Mouse (Mus musculus) frontal cortex, postnatal 14 days (tissue): Measurements from ENCODE around the gene Trmt1.
A peak's percentile ranks its signal among the peaks of the same experiment; 100 is the strongest.
"Not testable (repeated sequence)": the region's sequence is repeated elsewhere in the genome, so short reads cannot be mapped to it uniquely, and the experiment has no call there.

Experiments used
- DNase-seq, 2 experiments: peaks; one replicate each; pipeline ENCODE4 v3.0.0; 2022; ENCODE audit warnings: low spot score in 2 of 2

Trmt1 gene

DNA sequence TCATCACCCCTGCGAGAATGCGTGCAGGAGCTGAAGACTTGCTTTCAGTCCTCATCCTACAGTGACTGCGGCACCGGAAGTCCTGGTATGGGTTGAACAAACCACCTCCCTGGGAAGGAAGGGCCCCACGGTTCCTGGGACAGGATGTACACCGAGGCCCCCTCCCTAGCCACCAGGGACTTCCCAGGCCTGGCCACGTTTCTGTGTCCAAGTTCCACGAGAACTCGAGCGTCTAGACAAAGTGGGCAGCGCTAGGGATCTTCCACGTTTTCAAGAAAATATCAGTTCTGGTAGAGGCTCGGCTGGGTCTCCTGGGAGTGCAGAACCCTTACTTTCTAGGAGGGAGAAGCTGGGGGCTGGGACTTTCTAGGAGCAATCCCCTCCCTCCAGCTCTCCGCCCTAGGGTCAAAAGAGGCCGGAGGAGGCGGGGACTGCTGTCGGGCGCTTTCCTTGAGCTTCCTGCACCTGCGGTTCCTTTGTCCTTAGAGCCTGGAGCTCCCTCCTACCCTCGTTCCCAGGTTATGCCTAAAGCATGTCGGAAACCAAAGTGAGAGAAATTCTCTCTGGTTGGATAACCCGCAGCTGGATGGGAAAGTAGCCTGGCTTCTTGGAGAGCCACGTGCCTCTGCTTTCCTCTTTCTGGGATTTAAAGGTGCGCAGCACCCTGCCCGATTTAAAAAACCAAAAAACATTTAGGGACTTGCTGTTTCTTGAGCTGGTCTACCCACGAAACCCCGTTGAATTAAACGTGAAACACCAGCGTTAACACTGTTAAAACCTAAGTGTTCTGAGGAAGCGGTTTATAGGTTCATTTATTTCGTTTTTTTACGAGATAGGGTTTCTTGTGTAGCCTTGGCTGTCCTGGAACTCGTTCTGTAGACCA lies 25.9 kb upstream of the Trmt1 start:
- DNase-seq: no peak

GRCm38 (mm10) chr8:84660819-84661457 lies 25.2 kb upstream of the Trmt1 start:
- no peak for DNase-seq

- peak in 1 of 2 experiments; percentile 40 for DNase-seq
These were observed 24.6 kb upstream of the Trmt1 start for GRCm38 (mm10) chr8:84661458-84661871.

DNA sequence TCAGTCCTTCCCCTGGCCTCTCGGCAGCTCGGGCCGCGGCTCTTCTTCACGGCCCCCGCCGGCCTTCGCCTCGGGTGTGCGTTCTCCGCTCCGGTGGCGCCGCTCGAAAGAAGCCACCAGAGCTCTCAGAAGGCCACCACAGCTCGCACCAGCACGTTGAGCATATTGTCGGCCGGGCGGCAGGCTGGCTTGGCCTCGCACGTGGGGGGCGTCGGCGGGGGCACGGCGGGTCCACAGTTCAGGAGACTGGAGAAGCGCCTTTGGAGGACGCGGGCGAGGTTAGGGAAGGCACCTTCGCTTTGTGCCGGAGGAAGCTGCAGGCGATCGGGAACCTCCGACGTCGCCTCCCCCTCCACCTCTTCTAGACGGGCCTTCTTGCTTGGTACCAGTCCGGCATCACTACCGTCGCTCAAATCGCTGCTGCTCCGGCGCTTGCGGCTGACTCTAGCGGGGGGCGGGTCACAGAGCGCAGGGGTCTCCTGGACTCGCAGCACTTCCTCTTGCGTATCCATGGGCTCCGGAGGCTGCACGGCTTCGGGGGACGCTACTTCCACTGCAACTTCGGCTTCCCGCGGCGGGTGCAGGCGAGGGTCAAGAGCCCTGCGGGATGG lies 24.0 kb upstream of the Trmt1 start:
- peak; percentile 31 to 50 for DNase-seq

DNA sequence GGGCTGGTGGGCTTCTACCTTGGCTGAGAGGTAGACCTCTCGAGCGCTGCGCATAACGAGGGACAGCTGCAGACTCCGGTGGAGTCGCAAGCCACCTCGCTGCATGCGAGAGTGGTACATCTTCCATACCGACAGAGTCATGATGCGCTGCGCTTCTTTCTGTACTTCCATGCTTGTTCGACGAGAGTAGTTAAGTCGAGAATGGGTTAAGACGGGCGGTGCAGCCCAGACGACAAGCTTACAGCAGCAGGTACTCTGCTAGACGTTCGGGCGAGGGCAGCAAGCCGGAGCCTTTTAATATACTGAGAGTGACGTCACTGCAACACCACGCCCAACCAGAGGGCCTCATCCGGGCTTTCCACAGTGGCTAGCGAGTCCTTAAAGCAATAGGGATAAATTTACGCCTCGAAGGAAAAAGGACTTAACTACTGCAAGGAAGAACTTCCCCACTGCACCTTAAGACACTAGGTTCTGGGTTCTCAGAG lies 23.5 kb upstream of the Trmt1 start, which contains the start of gene Ier2:
Gene Ier2, minus strand, starts transcription at position 272 of the 485 bp plus-strand sequence.
- DNase-seq: peak; percentile 90 to 91

GRCm38 (mm10) chr8:84663483-84664327 lies 22.4 kb upstream of the Trmt1 start:
- peak; percentile 94 for DNase-seq

- peak; percentile 76 to 79 for DNase-seq
These were observed 21.3 kb upstream of the Trmt1 start for GRCm38 (mm10) chr8:84664566-84665384.

DNA sequence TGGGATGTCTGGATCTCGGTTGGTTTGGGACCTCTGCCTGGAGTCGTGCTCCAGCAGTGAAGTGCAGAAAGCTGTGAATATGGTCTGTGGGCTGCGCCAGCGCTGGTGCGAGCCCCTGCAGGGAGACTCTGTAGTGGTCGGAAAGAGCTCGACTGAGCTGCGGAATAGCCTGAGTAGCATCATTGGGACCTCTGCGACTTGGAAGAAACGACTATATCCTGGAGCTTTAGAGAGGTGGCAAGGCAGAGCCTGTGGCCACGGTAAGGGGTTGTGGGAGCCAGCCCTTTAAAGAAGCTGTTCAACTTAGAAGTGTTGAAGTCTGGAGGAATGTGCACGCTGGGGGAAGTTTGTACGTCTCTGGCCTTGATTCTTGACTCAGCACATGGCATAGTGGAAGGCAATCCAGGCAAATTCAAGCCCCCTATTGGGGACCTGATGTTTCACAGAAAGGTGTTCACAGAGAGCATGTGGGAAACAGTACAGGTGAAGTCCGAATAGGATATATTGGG lies 20.7 kb upstream of the Trmt1 start:
- no peak for DNase-seq

DNA sequence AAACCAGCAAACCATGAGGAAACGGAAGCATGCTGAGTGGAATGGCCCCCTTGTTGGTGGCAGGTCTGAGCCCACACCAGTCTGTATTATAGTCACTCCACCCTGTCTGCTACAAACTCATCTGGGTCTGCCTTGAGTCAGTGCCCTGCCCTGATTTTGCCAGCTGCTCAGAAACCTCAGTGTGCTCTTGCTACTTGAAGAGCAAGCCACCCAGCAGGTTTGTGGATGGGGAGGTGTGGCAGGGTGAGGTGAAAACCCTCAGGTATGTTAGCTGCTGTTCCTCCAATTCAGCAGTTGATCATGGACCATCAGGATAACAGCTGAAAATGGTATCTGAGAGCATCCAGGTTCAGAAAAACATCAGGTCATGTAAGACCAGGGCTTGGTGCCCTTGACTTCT lies 18.0 kb upstream of the Trmt1 start:
- DNase-seq: no peak

DNA sequence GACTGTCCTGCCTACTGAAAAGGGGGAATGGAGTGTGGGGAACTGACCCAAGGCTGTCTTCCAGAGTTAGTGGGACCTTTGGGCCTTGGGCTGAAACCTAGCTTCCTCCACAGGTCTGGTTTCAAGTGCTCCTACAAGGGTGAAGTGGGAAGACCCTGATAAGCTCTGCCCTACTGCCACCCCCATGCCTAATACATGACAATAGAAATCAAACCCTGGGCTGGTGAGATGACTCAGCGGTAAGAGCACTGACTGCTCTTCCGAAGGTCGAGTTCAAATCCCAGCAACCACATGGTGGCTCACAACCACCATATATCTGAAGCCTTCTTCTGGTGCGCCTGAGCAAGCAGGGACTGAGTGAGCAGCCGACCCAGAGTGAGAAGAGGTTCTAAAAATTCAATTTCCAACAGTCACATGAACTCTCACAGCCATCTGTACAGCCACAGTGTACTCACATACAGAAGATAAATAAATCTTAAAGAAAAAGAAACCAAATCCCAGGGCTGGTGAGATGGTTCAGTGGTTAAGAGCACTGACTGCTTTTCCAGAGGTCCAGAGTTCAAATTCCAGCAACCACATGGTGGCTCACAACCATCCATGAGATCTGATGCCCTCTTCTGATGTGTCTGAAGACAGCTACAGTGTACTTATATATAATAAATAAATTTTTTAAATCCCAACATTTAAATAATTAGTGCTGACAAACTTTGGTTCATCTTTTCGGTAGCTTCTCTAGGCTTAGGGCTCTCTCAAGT lies 17.2 kb upstream of the Trmt1 start:
- DNase-seq: no peak

DNA sequence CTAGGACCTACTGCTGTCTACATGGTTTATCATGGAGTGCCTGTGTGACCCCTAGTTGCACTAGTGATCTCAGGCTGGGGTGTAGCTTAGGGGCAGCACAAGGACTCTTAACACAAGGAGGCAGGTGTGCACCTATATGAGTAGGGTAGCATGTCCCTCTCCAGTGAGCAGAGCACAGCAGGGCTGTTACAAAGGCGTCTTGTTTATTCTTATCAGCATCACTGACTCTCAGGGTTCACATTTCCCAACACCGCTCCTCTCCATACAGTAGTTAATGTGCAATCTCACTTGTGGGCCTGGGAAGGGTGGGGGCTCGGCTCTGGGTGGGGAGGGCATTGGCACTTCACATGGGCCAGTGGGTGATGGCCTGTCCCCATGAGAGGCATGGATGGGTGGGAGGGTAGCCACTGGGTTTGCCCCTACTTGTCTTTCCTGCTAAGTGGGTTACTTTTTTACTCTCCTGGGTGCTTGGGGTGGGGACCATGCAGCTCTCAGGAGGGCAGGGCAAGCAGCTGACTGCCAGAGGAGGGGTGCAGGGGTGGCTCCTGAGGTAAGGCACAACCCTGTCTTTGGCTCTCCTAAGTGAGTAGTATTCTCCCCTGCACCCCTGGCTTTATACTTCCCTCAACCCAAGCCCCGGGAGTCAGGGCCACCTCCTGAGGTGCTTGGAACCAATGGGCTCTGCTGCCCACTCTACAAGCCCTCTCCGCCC lies 15.7 kb upstream of the Trmt1 start:
- DNase-seq: not testable (repeated sequence)

DNA sequence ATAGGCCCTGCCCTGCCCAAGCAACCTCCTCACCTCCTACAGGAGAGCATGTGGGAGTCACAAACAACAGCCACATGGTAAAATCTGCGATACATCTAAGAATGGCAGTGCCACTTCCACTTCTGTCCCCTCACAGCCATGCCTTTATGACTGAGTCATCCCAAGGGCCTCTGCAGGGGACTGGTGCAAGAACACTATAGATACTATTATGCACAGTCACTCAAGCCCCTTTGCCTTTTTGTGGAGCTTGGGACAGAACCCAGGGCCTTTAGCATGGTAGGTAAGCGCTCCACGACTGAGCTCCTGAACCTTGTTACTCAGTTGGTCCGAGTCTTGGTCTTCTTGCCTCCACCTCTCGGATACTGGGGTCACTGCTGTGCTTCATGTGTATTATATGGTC lies 8.8 kb upstream of the Trmt1 start:
- DNase-seq: no peak

DNA sequence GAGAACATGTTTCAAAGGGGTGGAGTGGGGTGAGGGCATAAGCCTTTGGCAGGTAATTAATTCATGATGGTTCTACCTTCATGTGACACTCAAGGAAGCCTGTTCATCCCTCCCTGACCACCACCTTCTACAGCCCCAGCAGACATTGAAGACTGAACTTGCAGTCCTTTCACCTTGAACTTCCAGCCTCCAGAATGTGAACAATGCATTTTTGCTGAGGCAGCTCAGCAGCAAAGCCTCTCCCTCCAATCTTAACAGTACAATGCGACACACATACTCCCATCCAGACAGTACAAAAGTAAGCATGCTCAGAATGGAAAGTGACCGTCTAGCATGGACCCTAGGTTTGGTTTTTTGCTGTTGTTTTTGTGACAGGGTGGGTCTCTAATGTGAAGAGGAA lies 4.6 kb upstream of the Trmt1 start:
- no peak for DNase-seq

DNA sequence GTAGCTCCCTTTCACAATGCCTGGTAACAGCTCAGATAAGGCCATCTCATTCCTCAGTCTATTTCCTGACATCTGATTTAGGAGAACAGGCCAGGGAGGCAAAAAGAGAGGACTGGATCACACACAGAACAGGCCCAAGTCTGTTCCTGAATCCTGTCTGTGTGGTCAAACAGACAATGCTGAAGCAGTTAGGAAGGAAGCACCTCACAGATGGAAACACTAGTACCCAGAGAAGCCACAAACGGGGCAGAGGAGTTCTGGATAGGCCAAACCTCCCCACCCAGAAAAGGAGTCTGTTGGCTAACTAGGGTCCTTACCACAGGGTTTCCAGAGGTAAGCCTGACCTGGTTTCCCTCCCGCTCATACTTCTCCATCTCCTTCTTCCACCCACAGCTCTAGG lies 3.9 kb upstream of the Trmt1 start:
- DNase-seq: no peak

DNA sequence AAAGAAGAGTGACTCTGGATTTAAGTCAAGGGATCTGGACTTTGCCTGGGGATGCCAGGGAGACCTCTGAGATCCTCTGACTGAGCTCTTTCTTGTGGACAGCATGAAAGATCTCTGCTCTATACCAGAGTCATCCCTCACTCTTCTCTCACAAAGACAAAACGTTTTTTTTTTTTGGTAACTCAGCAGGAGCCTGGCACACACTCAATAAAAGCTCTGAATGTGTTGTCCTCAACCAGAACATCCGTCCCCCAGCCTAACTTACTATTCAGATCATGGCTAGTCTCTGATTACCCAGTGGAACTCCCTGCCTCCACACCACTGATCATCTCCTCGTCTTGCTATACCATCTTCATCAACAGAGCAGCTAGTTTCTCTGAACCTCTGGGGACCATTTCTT lies 1.6 kb upstream of the Trmt1 start:
- DNase-seq: no peak

GRCm38 (mm10) chr8:84687003-84687704 lies 1.0 kb downstream of the Trmt1 start:
- DNase-seq: no peak

- peak; percentile 57 to 80 for DNase-seq
These were observed 1.6 kb downstream of the Trmt1 start, which contains the start of gene Nacc1 for GRCm38 (mm10) chr8:84687705-84688100. Nacc1 (minus strand) TSS chr8:84687862.
